Mouse (Mus musculus): ENCODE data around the gene Col6a5.
"Not testable (repeated sequence)": the region's sequence is repeated elsewhere in the genome, so short reads cannot be mapped to it uniquely, and the experiment has no call there.

Gene Col6a5

GRCm38 (mm10) chr9:105909352-105909751 lies 51.1 kb downstream of the Col6a5 start:
- no peak for DNase-seq (ENCODE audit: inconsistent ontology term)

GRCm38 (mm10) chr9:105907411-105907810 lies 53.0 kb downstream of the Col6a5 start:
- no peak for DNase-seq (ENCODE audit: inconsistent ontology term)

GRCm38 (mm10) chr9:105887521-105887920 lies 72.9 kb downstream of the Col6a5 start:
- DNase-seq (ENCODE audit: inconsistent ontology term), result peak; percentile 58

GRCm38 (mm10) chr9:105884656-105885430 lies 75.6 kb downstream of the Col6a5 start:
- DNase-seq (ENCODE audit: inconsistent ontology term), result no peak

GRCm38 (mm10) chr9:105880743-105881142 lies 79.7 kb downstream of the Col6a5 start:
- peak; percentile 52 for DNase-seq (ENCODE audit: inconsistent ontology term)

GRCm38 (mm10) chr9:105878365-105879108 lies 81.9 kb downstream of the Col6a5 start:
- DNase-seq (ENCODE audit: inconsistent ontology term), result no peak

- DNase-seq (ENCODE audit: inconsistent ontology term), result no peak
Measured at GRCm38 (mm10) chr9:105876124-105876523, 84.3 kb downstream of the Col6a5 start.

- peak; percentile 2 for DNase-seq (ENCODE audit: inconsistent ontology term)
Measured at GRCm38 (mm10) chr9:105871643-105872042, 88.8 kb downstream of the Col6a5 start.

GRCm38 (mm10) chr9:105857773-105858172 lies 102.7 kb downstream of the Col6a5 start:
- peak; percentile 36 for DNase-seq (ENCODE audit: inconsistent ontology term)

- DNase-seq (ENCODE audit: inconsistent ontology term), result no peak
Measured at GRCm38 (mm10) chr9:105852778-105853065, 107.7 kb downstream of the Col6a5 start.

GRCm38 (mm10) chr9:105852015-105852777 lies 108.2 kb downstream of the Col6a5 start:
- no peak for DNase-seq (ENCODE audit: inconsistent ontology term)

GRCm38 (mm10) chr9:105851011-105851410 lies 109.4 kb downstream of the Col6a5 start:
- DNase-seq (ENCODE audit: inconsistent ontology term), result no peak

- no peak for DNase-seq (ENCODE audit: inconsistent ontology term)
Measured at GRCm38 (mm10) chr9:105848396-105848795, 112.0 kb downstream of the Col6a5 start.

- DNase-seq (ENCODE audit: inconsistent ontology term), result no peak
Measured at GRCm38 (mm10) chr9:105847261-105847660, 113.2 kb downstream of the Col6a5 start.

- not testable (repeated sequence) for DNase-seq (ENCODE audit: inconsistent ontology term)
Measured at GRCm38 (mm10) chr9:105841386-105841785, 119.1 kb downstream of the Col6a5 start.

GRCm38 (mm10) chr9:105839147-105839515 lies 121.3 kb downstream of the Col6a5 start:
- no peak for DNase-seq (ENCODE audit: inconsistent ontology term)

- no peak for DNase-seq (ENCODE audit: inconsistent ontology term)
Measured at GRCm38 (mm10) chr9:105838396-105839146, 121.9 kb downstream of the Col6a5 start.

GRCm38 (mm10) chr9:105835587-105835986 lies 124.9 kb downstream of the Col6a5 start:
- DNase-seq (ENCODE audit: inconsistent ontology term), result no peak

GRCm38 (mm10) chr9:105834799-105835198 lies 125.6 kb downstream of the Col6a5 start:
- no peak for DNase-seq (ENCODE audit: inconsistent ontology term)

GRCm38 (mm10) chr9:105831291-105831690 lies 129.2 kb downstream of the Col6a5 start:
- no peak for DNase-seq (ENCODE audit: inconsistent ontology term)

- DNase-seq (ENCODE audit: inconsistent ontology term), result no peak
Measured at GRCm38 (mm10) chr9:105827791-105828385, 132.6 kb downstream of the Col6a5 start, which contains the start of gene Col6a6. TSS of gene Col6a6 (minus strand) at chr9:105828160.
